Mouse (Mus musculus) kidney, embryonic 15.5 days (tissue): ENCODE measurements around the gene Cox19. TPM values are rescaled to one million over a fixed set of nuclear protein-coding genes. Genes with fewer than 3 reads are reported as not detected.

ENCODE experiments used
- ATAC-seq: fragments of 200-750 bp; cut with Nextera tagmentation; replicated peaks from 2 replicates; pipeline ENCODE4 v1.8.0; 2017; ENCODE audit warnings: moderate TSS enrichment; ENCODE audit not compliant: low FRiP score
- H3K27ac ChIP-seq: fragments of 300-500 bp; sonication (generic); 2 replicates; pipeline ENCODE4 v1.5.1; 2015; ENCODE audit warnings: mild to moderate bottlenecking, inconsistent platforms
- H3K27me3 ChIP-seq: fragments of 300-500 bp; sonication (generic); 2 replicates; pipeline ENCODE4 v1.6.1; 2015; ENCODE audit warnings: inconsistent platforms
- H3K36me3 ChIP-seq: fragments of 300-500 bp; sonication (generic); 2 replicates; pipeline ENCODE4 v1.6.1; 2015; ENCODE audit warnings: inconsistent platforms
- H3K4me1 ChIP-seq: fragments of 300-500 bp; sonication (generic); 2 replicates; pipeline ENCODE4 v1.6.1; 2015; ENCODE audit warnings: inconsistent platforms
- H3K4me2 ChIP-seq: fragments of 300-500 bp; sonication (generic); 2 replicates; pipeline ENCODE4 v1.6.1; 2015; ENCODE audit warnings: moderate library complexity, mild to moderate bottlenecking, inconsistent platforms
- H3K4me3 ChIP-seq: fragments of 300-500 bp; sonication (generic); replicated peaks from 2 replicates; pipeline ENCODE4 v1.5.1; 2015; ENCODE audit warnings: mild to moderate bottlenecking, inconsistent platforms
- H3K9ac ChIP-seq: fragments of 300-500 bp; sonication (generic); 2 replicates; pipeline ENCODE4 v1.6.1; 2015; ENCODE audit warnings: mild to moderate bottlenecking, inconsistent platforms
- H3K9me3 ChIP-seq: fragments of 300-500 bp; sonication (generic); replicated peaks from 2 replicates; pipeline ENCODE4 v1.6.1; 2016; ENCODE audit warnings: inconsistent platforms
- WGBS: fragments of 180-500 bp; shearing (Covaris S2); methylation state at CpG from one replicate; pipeline ENCODE4 v1.1.7; 2015; ENCODE audit warnings: mixed read lengths; 5-methylcytosine and 5-hydroxymethylcytosine counted together
- microRNA counts: library from miRNA; unstranded; fragments of <30 nt; microRNA quantifications from one replicate; lab custom pipeline; 2016
- microRNA-seq: library from miRNA; unstranded; fragments of <30 nt; microRNA quantifications from one replicate; pipeline ENCODE4, GENCODE M21; 2016
- polyA plus RNA-seq: library from polyadenylated mRNA; unstranded; fragments of >200 nt; fragmentation: Nextera tagmentation; extraction: Ambion mirVana; gene quantifications from 2 replicates; pipeline ENCODE4 v1.2.1, GENCODE M21; 2015

Cox19 gene
- polyA plus RNA-seq, 1 experiment from 2014 or later: 96.2 TPM

GRCm38 (mm10) chr5:139297745-139298144 lies 53.5 kb downstream of the Cox19 start:
- H3K36me3 ChIP-seq: no peaks in the 10 kb centered on the region
- H3K9me3 ChIP-seq: no peaks in the 10 kb centered on the region
- no peak overlapping the region for H3K4me3 ChIP-seq
- H3K9ac ChIP-seq: no peak overlapping the region
- no peak for ATAC-seq
- 83% methylated on average over 5 of the region's 5 CpGs for WGBS
- H3K27ac ChIP-seq: no peak overlapping the region
- no peaks in the 10 kb centered on the region for H3K4me1 ChIP-seq
- no peaks in the 10 kb centered on the region for H3K27me3 ChIP-seq
- no peak overlapping the region for H3K4me2 ChIP-seq

GRCm38 (mm10) chr5:139297092-139297491 lies 54.1 kb downstream of the Cox19 start:
- H3K4me3 ChIP-seq: no peak overlapping the region
- H3K27me3 ChIP-seq: no peaks in the 10 kb centered on the region
- H3K27ac ChIP-seq: no peak overlapping the region
- H3K4me1 ChIP-seq: no peaks in the 10 kb centered on the region
- no peak overlapping the region for H3K4me2 ChIP-seq
- no peaks in the 10 kb centered on the region for H3K36me3 ChIP-seq
- no peak overlapping the region for H3K9ac ChIP-seq
- H3K9me3 ChIP-seq: no peaks in the 10 kb centered on the region
- ATAC-seq: no peak
- 90% methylated on average over 10 of the region's 10 CpGs for WGBS

- Histone ChIP-seq H3K27me3 (no peaks in the 10 kb centered on the region), H3K4me2 (no peak overlapping the region), H3K9ac (no peak overlapping the region), H3K4me3 (no peak overlapping the region), H3K9me3 (no peaks in the 10 kb centered on the region), H3K36me3 (no peaks in the 10 kb centered on the region), H3K27ac (no peak overlapping the region), H3K4me1 (no peaks in the 10 kb centered on the region)
- 80% methylated on average over 2 of the region's 2 CpGs for whole genome bisulfite sequencing
- no peak for ATAC-seq
Measured at GRCm38 (mm10) chr5:139294089-139294488, 57.1 kb downstream of the Cox19 start.

GRCm38 (mm10) chr5:139291811-139292560 lies 59.2 kb downstream of the Cox19 start:
- no peaks in the 10 kb centered on the region for H3K36me3 ChIP-seq
- H3K9ac ChIP-seq: no peak overlapping the region
- no peaks in the 10 kb centered on the region for H3K27me3 ChIP-seq
- H3K4me2 ChIP-seq: no peak overlapping the region
- no peaks in the 10 kb centered on the region for H3K4me1 ChIP-seq
- whole genome bisulfite sequencing: 69% methylated on average over 6 of the region's 6 CpGs
- H3K9me3 ChIP-seq: no peaks in the 10 kb centered on the region
- H3K4me3 ChIP-seq: no peak overlapping the region
- H3K27ac ChIP-seq: no peak overlapping the region
- ATAC-seq: no peak

- H3K27me3 ChIP-seq: no peaks in the 10 kb centered on the region
- H3K9me3 ChIP-seq: no peaks in the 10 kb centered on the region
- no peak overlapping the region for H3K4me2 ChIP-seq
- no peak overlapping the region for H3K9ac ChIP-seq
- WGBS: 82% methylated on average over 12 of the region's 12 CpGs
- no peaks in the 10 kb centered on the region for H3K36me3 ChIP-seq
- H3K27ac ChIP-seq: no peak overlapping the region
- no peak for ATAC-seq
- H3K4me3 ChIP-seq: no peak overlapping the region
- no peaks in the 10 kb centered on the region for H3K4me1 ChIP-seq
Measured at GRCm38 (mm10) chr5:139290467-139291259, 60.6 kb downstream of the Cox19 start.

- H3K36me3 ChIP-seq: no peaks in the 10 kb centered on the region
- H3K27me3 ChIP-seq: no peaks in the 10 kb centered on the region
- 77% methylated on average over 4 of the region's 4 CpGs for WGBS
- H3K27ac ChIP-seq: no peak overlapping the region
- no peak overlapping the region for H3K4me2 ChIP-seq
- H3K4me1 ChIP-seq: peaks cover 3% of the 10 kb centered on the region; the same call in 1 of the 2 replicates
- no peak overlapping the region for H3K4me3 ChIP-seq
- H3K9me3 ChIP-seq: no peaks in the 10 kb centered on the region
- ATAC-seq: no peak
- H3K9ac ChIP-seq: no peak overlapping the region
Measured at GRCm38 (mm10) chr5:139288591-139288990, 62.6 kb downstream of the Cox19 start.

- Histone ChIP-seq H3K9ac (no peak overlapping the region), H3K4me3 (no peak overlapping the region), H3K27ac (no peak overlapping the region), H3K4me1 (peaks cover 3% of the 10 kb centered on the region; the same call in 1 of the 2 replicates), H3K4me2 (no peak overlapping the region), H3K36me3 (no peaks in the 10 kb centered on the region), H3K27me3 (no peaks in the 10 kb centered on the region), H3K9me3 (no peaks in the 10 kb centered on the region)
- ATAC-seq: no peak
- 88% methylated on average over 4 of the region's 4 CpGs for WGBS
Measured at GRCm38 (mm10) chr5:139287787-139288186, 63.4 kb downstream of the Cox19 start.

- H3K27ac ChIP-seq: no peak overlapping the region
- no peaks in the 10 kb centered on the region for H3K36me3 ChIP-seq
Measured at GRCm38 (mm10) chr5:139287099-139287498, 64.1 kb downstream of the Cox19 start.

More at GRCm38 (mm10) chr5:139287099-139287498, 64.1 kb downstream of the Cox19 start:
- no peak overlapping the region for H3K4me3 ChIP-seq
- no peak overlapping the region for H3K4me2 ChIP-seq
- H3K9ac ChIP-seq: no peak overlapping the region
- no peaks in the 10 kb centered on the region for H3K27me3 ChIP-seq
- no peak for ATAC-seq
- H3K9me3 ChIP-seq: no peaks in the 10 kb centered on the region
- 82% methylated on average over 5 of the region's 5 CpGs for WGBS
- H3K4me1 ChIP-seq: peaks cover 3% of the 10 kb centered on the region; the same call in 1 of the 2 replicates

MicroRNAs within 50 kb of the gene (microRNA counts, 519-probe panel; counts per million panel counts)
- microRNA mmu-miR-339-3p (lab: Ali Mortazavi, UCI) (31.7 counts per million), microRNA mmu-miR-339-5p (lab: Ali Mortazavi, UCI) (31.7 counts per million)

Small RNA genes within 50 kb of the gene (microRNA-seq; reads per million reads assigned to microRNA genes)
- 445 reads per million, percentile 73 among the genes with 10 or more reads in this experiment for gene Mir339

Other genes starting within 250 kb of the Cox19 start
- 21.2 and 22.7 TPM in 2 replicates for gene Prkar1b, start 201.4 kb downstream of the Cox19 start, polyA plus RNA-seq
- 8.7 and 10.4 TPM in 2 replicates for gene Dnaaf5, start 201.2 kb downstream of the Cox19 start, polyA plus RNA-seq
- gene Sun1, start 150.8 kb downstream of the Cox19 start, polyA plus RNA-seq: 50.0 and 57.3 TPM in 2 replicates
- 142 and 157 TPM in 2 replicates for gene Get4, start 99.1 kb downstream of the Cox19 start, polyA plus RNA-seq
- 2.1 and 2.2 TPM in 2 replicates for gene Adap1, start 25.8 kb downstream of the Cox19 start, polyA plus RNA-seq
- gene Cyp2w1, start 1.2 kb upstream of the Cox19 start, polyA plus RNA-seq: 0.16 and 0.60 TPM in 2 replicates
- 4.1 and 5.4 TPM in 2 replicates for gene Gpr146, start 26.3 kb upstream of the Cox19 start, polyA plus RNA-seq
- gene C130050O18Rik, start 53.9 kb upstream of the Cox19 start, polyA plus RNA-seq: 0.60 and 1.2 TPM in 2 replicates
- gene Gper1, start 71.7 kb upstream of the Cox19 start, polyA plus RNA-seq: 5.1 and 5.7 TPM in 2 replicates
- gene 3110082I17Rik, start 109.1 kb upstream of the Cox19 start, polyA plus RNA-seq: 39.9 and 43.3 TPM in 2 replicates
- 9.8 and 13.2 TPM in 2 replicates for gene Zfand2a, start 133.1 kb upstream of the Cox19 start, polyA plus RNA-seq
- 90.8 and 96.1 TPM in 2 replicates for gene Uncx, start 192.1 kb upstream of the Cox19 start, polyA plus RNA-seq